In the genomic region with DNA sequence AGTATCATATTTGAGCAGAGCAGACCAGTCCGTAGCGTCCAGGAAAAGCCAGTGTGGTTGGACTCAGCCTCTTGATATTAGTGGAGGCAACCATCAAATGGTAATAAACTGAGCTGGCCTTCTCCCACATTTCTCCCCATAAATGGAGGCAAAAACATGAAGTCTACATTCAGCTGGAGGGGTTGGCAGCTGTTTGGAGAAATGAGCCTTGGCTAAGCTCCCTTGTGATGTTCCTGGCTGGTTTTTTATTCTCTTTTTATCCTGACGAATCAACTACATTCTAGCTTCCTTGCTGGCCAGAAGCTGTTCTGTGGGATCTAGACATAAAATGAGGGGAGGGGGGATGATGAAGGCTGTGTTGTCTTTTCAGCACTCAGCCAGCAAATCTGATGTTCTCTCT, we compare ENCODE assay signal across 16 mouse cellular contexts.
"Had no signal": no experiment of that assay in that cellular context is flagged by ENCODE, and none has a peak within 500 bp of the region (broad histone marks: within the 10 kb centered on the region; RNA-seq: fewer than 3 reads in every experiment).

No protein-coding gene starts in this region.

- H3K9me3 ChIP-seq: limb, embryonic 13.5 days; liver, embryonic 13.5 days; lung, embryonic 15.5 days; midbrain, embryonic 12.5 days; midbrain, embryonic 15.5 days; neural tube, embryonic 12.5 days; neural tube, embryonic 15.5 days had no signal

- H3K9ac ChIP-seq: limb, embryonic 13.5 days; liver, embryonic 13.5 days; lung, embryonic 15.5 days; midbrain, embryonic 12.5 days; midbrain, embryonic 15.5 days; neural tube, embryonic 12.5 days; neural tube, embryonic 15.5 days had no signal

- H3K4me1 ChIP-seq: limb, embryonic 13.5 days; midbrain, embryonic 12.5 days; midbrain, embryonic 15.5 days; neural tube, embryonic 12.5 days; neural tube, embryonic 15.5 days had no signal

- ATAC-seq: intestine, embryonic 16.5 days; midbrain, embryonic 15.5 days had no signal

- H3K36me3 ChIP-seq: limb, embryonic 13.5 days; liver, embryonic 13.5 days; lung, embryonic 15.5 days; midbrain, embryonic 12.5 days; midbrain, embryonic 15.5 days; neural tube, embryonic 12.5 days; neural tube, embryonic 15.5 days had no signal

- H3K27ac ChIP-seq: kidney, postnatal 0 days; limb, embryonic 13.5 days; liver, embryonic 13.5 days; lung, embryonic 15.5 days; macrophage; midbrain, embryonic 12.5 days; midbrain, embryonic 15.5 days; neural tube, embryonic 12.5 days; neural tube, embryonic 15.5 days; stomach, postnatal 0 days had no signal

- H3K4me2 ChIP-seq: limb, embryonic 13.5 days; liver, embryonic 13.5 days; lung, embryonic 15.5 days; midbrain, embryonic 12.5 days; midbrain, embryonic 15.5 days; neural tube, embryonic 12.5 days; neural tube, embryonic 15.5 days had no signal

- DNase-seq: kidney, adult 18-20 months; kidney, postnatal 25 days; left cerebral cortex, postnatal 4 days; liver, embryonic 13.5 days; lung, postnatal 14 days; thymus, postnatal 25 days had no signal

- H3K27me3 ChIP-seq: limb, embryonic 13.5 days; liver, embryonic 13.5 days; lung, embryonic 15.5 days; midbrain, embryonic 12.5 days; midbrain, embryonic 15.5 days; neural tube, embryonic 12.5 days; neural tube, embryonic 15.5 days had no signal

- H3K4me3 ChIP-seq: limb, embryonic 13.5 days; liver, embryonic 13.5 days; lung, embryonic 15.5 days; midbrain, embryonic 12.5 days; midbrain, embryonic 15.5 days; neural tube, embryonic 12.5 days; neural tube, embryonic 15.5 days had no signal
